Mouse (Mus musculus) ES-E14 (cell line): ENCODE results near the gene Dab1.

Experiments used
- MAFK ChIP-seq: IDR thresholded peaks from 2 replicates; pipeline ENCODE4 v1.6.1; 2014; ENCODE audit warnings: mild to moderate bottlenecking, low read depth, low read length, inconsistent platforms; ENCODE audit not compliant: insufficient read depth
- ZC3H11A ChIP-seq: IDR thresholded peaks from 2 replicates; pipeline ENCODE4 v1.6.1; 2012; ENCODE audit warnings: low read depth, mild to moderate bottlenecking, inconsistent platforms, low read length, borderline replicate concordance
- ZNF384 ChIP-seq: IDR thresholded peaks from 2 replicates; pipeline ENCODE4 v1.6.1; 2012; ENCODE audit warnings: low read depth, low read length, inconsistent platforms

DNA sequence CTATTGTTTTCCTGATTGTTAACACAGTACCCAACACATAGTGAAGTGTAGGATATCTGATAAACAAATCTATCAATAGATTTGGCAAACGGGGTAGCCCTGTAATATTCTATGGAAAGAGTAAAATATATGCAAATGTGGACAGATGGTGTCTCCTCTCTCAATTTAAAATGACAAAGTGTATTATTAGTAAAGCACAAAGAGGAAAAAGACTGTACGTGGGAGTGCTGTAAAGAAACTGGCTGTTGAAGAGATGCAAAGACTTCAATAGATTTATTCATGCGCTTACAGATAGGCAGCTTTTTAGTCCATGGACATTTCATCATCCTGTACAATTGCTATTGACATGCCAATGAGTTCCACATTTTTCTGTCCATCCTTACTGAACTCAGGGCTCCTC is 558.9 kb downstream of the Dab1 start:
- no peak for TF ChIP-seq ZC3H11A
- no peak for TF ChIP-seq ZNF384
- no peak for TF ChIP-seq MAFK
